Mouse (Mus musculus): ENCODE results near the gene Zkscan2. TPM values are rescaled to one million over a fixed set of nuclear protein-coding genes. Genes with fewer than 3 reads are reported as not detected.
A peak's percentile ranks its signal among the peaks of the same experiment; 100 is the strongest.

Zkscan2 gene
- polyA plus RNA-seq, 1 experiment from 2014 or later: 12.8 TPM

- ATAC-seq: no peak
- no peak overlapping the region for H3K4me3 ChIP-seq (replicated peaks; ENCODE audit: low read length)
- WGBS: 86% methylated on average over 1 of the region's 1 CpGs
- H3K9ac ChIP-seq (replicated peaks; ENCODE audit: low read depth, low read length): no peak overlapping the region
- H3K36me3 ChIP-seq (ENCODE audit: control insufficient read depth, insufficient read depth): no peaks in the 10 kb centered on the region
- no peaks in the 10 kb centered on the region for H3K4me1 ChIP-seq (replicated peaks; ENCODE audit: control insufficient read depth, insufficient read depth, low read length)
- H3K27ac ChIP-seq (ENCODE audit: low read length): no peak overlapping the region
- no peaks in the 10 kb centered on the region for H3K27me3 ChIP-seq (replicated peaks; ENCODE audit: control insufficient read depth, insufficient read depth, low read length)
- no peak overlapping the region for H3K4me2 ChIP-seq (ENCODE audit: low read length)
- no peaks in the 10 kb centered on the region; the same call in 1 of the 2 replicates for H3K9me3 ChIP-seq (ENCODE audit: control insufficient read depth, low read length)
Observed at GRCm38 (mm10) chr7:123467961-123468360, 32.3 kb downstream of the Zkscan2 start.

DNA sequence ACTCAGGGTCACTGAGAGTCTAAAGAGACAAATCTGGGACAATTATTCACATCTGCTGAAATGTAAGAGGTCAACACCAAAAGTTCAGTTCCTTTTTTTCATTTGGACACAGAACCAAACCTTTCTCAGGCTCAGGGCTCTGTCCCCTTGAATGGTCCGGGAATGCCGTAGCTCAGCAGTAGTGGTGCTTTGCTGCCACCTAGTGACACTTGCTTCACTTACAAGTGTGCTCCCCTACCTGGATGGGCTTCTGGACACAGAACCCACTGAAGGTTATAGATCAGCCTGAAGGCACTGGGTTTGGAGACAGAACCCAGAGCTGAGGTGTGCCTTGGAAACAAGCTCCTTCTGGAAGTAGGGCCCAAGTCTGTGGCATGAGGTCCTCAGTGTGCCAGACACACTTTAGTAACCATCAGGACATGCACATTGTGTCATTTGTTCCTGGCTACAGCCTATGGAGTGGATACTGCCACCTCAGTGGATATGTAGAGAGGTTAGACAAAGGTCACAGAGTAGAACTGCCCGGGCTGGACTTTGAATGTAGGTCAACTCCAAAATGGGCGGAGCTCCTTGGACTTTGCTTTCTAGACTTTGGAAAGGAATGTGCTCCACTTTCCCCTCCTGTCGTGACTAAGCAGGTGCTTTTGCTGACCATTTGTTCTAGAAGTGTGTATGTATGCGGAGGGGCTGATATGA is 34.4 kb downstream of the Zkscan2 start:
- Histone ChIP-seq H3K27ac (ENCODE audit: low read length) (no peak overlapping the region), H3K4me1 (replicated peaks; ENCODE audit: control insufficient read depth, insufficient read depth, low read length) (no peaks in the 10 kb centered on the region), H3K9ac (replicated peaks; ENCODE audit: low read depth, low read length) (no peak overlapping the region), H3K36me3 (ENCODE audit: control insufficient read depth, insufficient read depth) (no peaks in the 10 kb centered on the region), H3K4me3 (replicated peaks; ENCODE audit: low read length) (no peak overlapping the region), H3K9me3 (ENCODE audit: control insufficient read depth, low read length) (no peaks in the 10 kb centered on the region; the same call in 1 of the 2 replicates), H3K27me3 (replicated peaks; ENCODE audit: control insufficient read depth, insufficient read depth, low read length) (no peaks in the 10 kb centered on the region), H3K4me2 (ENCODE audit: low read length) (no peak overlapping the region)
- WGBS: 38% methylated on average over 6 of the region's 6 CpGs
- ATAC-seq: peak; percentile 78; the same call in 1 of the 2 replicates

- Histone ChIP-seq H3K36me3 (ENCODE audit: control insufficient read depth, insufficient read depth) (no peaks in the 10 kb centered on the region), H3K9ac (replicated peaks; ENCODE audit: low read depth, low read length) (no peak overlapping the region), H3K4me1 (replicated peaks; ENCODE audit: control insufficient read depth, insufficient read depth, low read length) (no peaks in the 10 kb centered on the region), H3K9me3 (ENCODE audit: control insufficient read depth, low read length) (no peaks in the 10 kb centered on the region), H3K27ac (ENCODE audit: low read length) (no peak overlapping the region), H3K4me2 (ENCODE audit: low read length) (no peak overlapping the region), H3K27me3 (replicated peaks; ENCODE audit: control insufficient read depth, insufficient read depth, low read length) (no peaks in the 10 kb centered on the region), H3K4me3 (replicated peaks; ENCODE audit: low read length) (no peak overlapping the region)
- 80% methylated on average over 4 of the region's 4 CpGs for WGBS
- no peak for ATAC-seq
Observed at GRCm38 (mm10) chr7:123463569-123463968, 36.7 kb downstream of the Zkscan2 start.

DNA sequence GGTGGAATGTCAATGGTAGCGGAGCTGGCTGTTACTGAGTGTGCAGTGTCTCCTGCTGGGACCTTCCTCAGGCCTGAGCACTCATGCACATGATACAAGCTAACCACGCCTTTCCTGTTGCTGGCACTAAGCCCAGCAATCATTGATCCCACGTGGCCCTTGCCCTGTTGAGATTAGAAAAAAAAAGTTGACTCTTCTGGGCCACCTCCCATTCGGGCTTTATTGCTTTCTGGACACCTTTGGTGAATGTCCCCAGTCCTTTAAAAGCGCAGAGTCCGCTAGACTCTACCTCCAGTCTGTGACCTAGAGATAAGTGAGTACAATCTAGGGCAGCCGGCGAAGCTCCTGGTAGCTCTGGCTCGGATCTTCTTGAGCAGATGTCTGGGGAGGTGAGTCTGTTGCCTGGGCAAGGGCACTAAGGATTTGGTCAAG is 38.2 kb downstream of the Zkscan2 start, which contains the start of gene Aqp8:
TSS of gene Aqp8 (plus strand) at position 222 of the 432 bp plus-strand sequence.
- 70% methylated on average over 9 of the region's 9 CpGs for WGBS
- no peak for ATAC-seq

DNA sequence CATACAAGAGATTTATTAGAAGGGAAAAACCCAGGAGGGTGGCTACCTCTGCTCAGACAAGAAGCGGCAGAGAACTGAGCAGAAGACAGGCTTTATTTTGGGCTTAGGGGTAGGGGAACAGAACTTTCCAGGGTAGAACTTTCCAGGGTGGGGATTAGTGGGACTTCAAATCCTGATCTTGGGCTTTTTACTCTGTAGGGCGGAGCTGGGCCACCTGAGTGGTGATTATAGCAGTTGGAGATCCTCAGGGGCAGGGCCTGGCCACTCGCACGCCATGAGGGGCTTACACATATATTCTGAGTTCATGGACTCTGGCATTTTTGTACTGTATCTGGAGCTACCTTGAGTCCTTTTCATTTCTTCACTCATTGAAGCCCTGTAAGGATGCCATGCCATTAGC is 38.9 kb downstream of the Zkscan2 start:
- H3K27me3 ChIP-seq (replicated peaks; ENCODE audit: control insufficient read depth, insufficient read depth, low read length): no peaks in the 10 kb centered on the region
- H3K4me3 ChIP-seq (replicated peaks; ENCODE audit: low read length): no peak overlapping the region
- H3K4me2 ChIP-seq (ENCODE audit: low read length): no peak overlapping the region
- H3K36me3 ChIP-seq (ENCODE audit: control insufficient read depth, insufficient read depth): no peaks in the 10 kb centered on the region
- no peaks in the 10 kb centered on the region for H3K9me3 ChIP-seq (ENCODE audit: control insufficient read depth, low read length)
- no peak for ATAC-seq
- WGBS: 79% methylated on average over 4 of the region's 4 CpGs
- H3K27ac ChIP-seq (ENCODE audit: low read length): no peak overlapping the region
- no peak overlapping the region for H3K9ac ChIP-seq (replicated peaks; ENCODE audit: low read depth, low read length)
- H3K4me1 ChIP-seq (replicated peaks; ENCODE audit: control insufficient read depth, insufficient read depth, low read length): no peaks in the 10 kb centered on the region

More for the DNA sequence above, 38.2 kb downstream of the Zkscan2 start, which contains the start of gene Aqp8:
- Histone ChIP-seq H3K9ac (replicated peaks; ENCODE audit: low read depth, low read length) (no peak within 1 kb of the TSS), H3K9me3 (ENCODE audit: control insufficient read depth, low read length) (no peaks in the 10 kb centered on the region), H3K4me2 (ENCODE audit: low read length) (no peak within 1 kb of the TSS), H3K4me3 (replicated peaks; ENCODE audit: low read length) (no peak within 1 kb of the TSS), H3K36me3 (ENCODE audit: control insufficient read depth, insufficient read depth) (no peaks in the 10 kb centered on the region), H3K27me3 (replicated peaks; ENCODE audit: control insufficient read depth, insufficient read depth, low read length) (no peaks in the 10 kb centered on the region), H3K4me1 (replicated peaks; ENCODE audit: control insufficient read depth, insufficient read depth, low read length) (no peaks in the 10 kb centered on the region), H3K27ac (ENCODE audit: low read length) (no peak within 1 kb of the TSS)

- no peaks in the 10 kb centered on the region for H3K36me3 ChIP-seq (ENCODE audit: control insufficient read depth, insufficient read depth)
Observed at GRCm38 (mm10) chr7:123459247-123459646, 41.0 kb downstream of the Zkscan2 start.

DNA sequence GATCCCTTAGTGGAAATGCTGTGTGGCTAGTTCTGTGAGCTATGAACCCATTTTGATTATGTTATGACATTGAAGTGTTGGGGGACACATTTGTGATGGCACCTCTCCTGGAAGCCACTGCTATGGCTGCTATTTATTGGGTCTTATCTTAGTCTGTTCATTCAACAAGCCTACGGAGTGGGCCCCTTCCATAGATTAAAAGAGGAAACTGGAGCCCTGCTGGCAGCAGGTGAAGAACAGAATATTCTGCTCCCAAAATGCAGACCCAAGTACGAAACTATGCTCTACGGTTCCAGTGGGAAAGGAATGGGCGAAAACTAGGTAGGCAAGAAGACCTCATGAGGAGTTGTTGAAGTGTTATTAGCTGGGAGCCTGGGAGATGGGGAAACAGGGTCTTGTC is 41.9 kb downstream of the Zkscan2 start:
- Histone ChIP-seq H3K9me3 (ENCODE audit: control insufficient read depth, low read length) (no peaks in the 10 kb centered on the region), H3K9ac (replicated peaks; ENCODE audit: low read depth, low read length) (no peak overlapping the region), H3K4me2 (ENCODE audit: low read length) (no peak overlapping the region), H3K36me3 (ENCODE audit: control insufficient read depth, insufficient read depth) (no peaks in the 10 kb centered on the region), H3K27me3 (replicated peaks; ENCODE audit: control insufficient read depth, insufficient read depth, low read length) (no peaks in the 10 kb centered on the region), H3K4me1 (replicated peaks; ENCODE audit: control insufficient read depth, insufficient read depth, low read length) (no peaks in the 10 kb centered on the region), H3K4me3 (replicated peaks; ENCODE audit: low read length) (no peak overlapping the region), H3K27ac (ENCODE audit: low read length) (no peak overlapping the region)
- ATAC-seq: no peak
- 92% methylated on average over 4 of the region's 4 CpGs for WGBS

More at GRCm38 (mm10) chr7:123459247-123459646, 41.0 kb downstream of the Zkscan2 start:
- Histone ChIP-seq H3K27me3 (replicated peaks; ENCODE audit: control insufficient read depth, insufficient read depth, low read length) (no peaks in the 10 kb centered on the region), H3K9ac (replicated peaks; ENCODE audit: low read depth, low read length) (no peak overlapping the region), H3K4me3 (replicated peaks; ENCODE audit: low read length) (no peak overlapping the region), H3K4me1 (replicated peaks; ENCODE audit: control insufficient read depth, insufficient read depth, low read length) (no peaks in the 10 kb centered on the region), H3K9me3 (ENCODE audit: control insufficient read depth, low read length) (no peaks in the 10 kb centered on the region), H3K27ac (ENCODE audit: low read length) (no peak overlapping the region), H3K4me2 (ENCODE audit: low read length) (no peak overlapping the region)
- ATAC-seq: no peak
- 90% methylated on average over 4 of the region's 4 CpGs for WGBS

- no peak overlapping the region for H3K27ac ChIP-seq (ENCODE audit: low read length)
- no peaks in the 10 kb centered on the region for H3K36me3 ChIP-seq (ENCODE audit: control insufficient read depth, insufficient read depth)
- no peak overlapping the region for H3K4me3 ChIP-seq (replicated peaks; ENCODE audit: low read length)
- H3K9ac ChIP-seq (replicated peaks; ENCODE audit: low read depth, low read length): no peak overlapping the region
- no peaks in the 10 kb centered on the region for H3K9me3 ChIP-seq (ENCODE audit: control insufficient read depth, low read length)
- no peak for ATAC-seq
- 96% methylated on average over 3 of the region's 3 CpGs for WGBS
- no peaks in the 10 kb centered on the region for H3K27me3 ChIP-seq (replicated peaks; ENCODE audit: control insufficient read depth, insufficient read depth, low read length)
- H3K4me2 ChIP-seq (ENCODE audit: low read length): no peak overlapping the region
- H3K4me1 ChIP-seq (replicated peaks; ENCODE audit: control insufficient read depth, insufficient read depth, low read length): no peaks in the 10 kb centered on the region
Observed at GRCm38 (mm10) chr7:123455088-123455487, 45.2 kb downstream of the Zkscan2 start.

GRCm38 (mm10) chr7:123453066-123453465 is 47.2 kb downstream of the Zkscan2 start:
- Histone ChIP-seq H3K9ac (replicated peaks; ENCODE audit: low read depth, low read length) (no peak overlapping the region), H3K4me2 (ENCODE audit: low read length) (no peak overlapping the region), H3K4me1 (replicated peaks; ENCODE audit: control insufficient read depth, insufficient read depth, low read length) (no peaks in the 10 kb centered on the region), H3K4me3 (replicated peaks; ENCODE audit: low read length) (no peak overlapping the region), H3K36me3 (ENCODE audit: control insufficient read depth, insufficient read depth) (no peaks in the 10 kb centered on the region), H3K9me3 (ENCODE audit: control insufficient read depth, low read length) (no peaks in the 10 kb centered on the region), H3K27me3 (replicated peaks; ENCODE audit: control insufficient read depth, insufficient read depth, low read length) (no peaks in the 10 kb centered on the region), H3K27ac (ENCODE audit: low read length) (no peak overlapping the region)
- ATAC-seq: no peak
- 87% methylated on average over 8 of the region's 8 CpGs for WGBS

Data from forebrain, embryonic 16.5 days (tissue).